Mouse (Mus musculus): ENCODE measurements at regions not wholly inside any gene's neighbourhood (a gene's known extent, or its start where the extent isn't known, plus 50 kb on each side); places are given as distances from the start of the nearest gene placed in this dataset.
A peak's percentile ranks its signal among the peaks of the same experiment; 100 is the strongest.

- Histone ChIP-seq H3K4me3 (replicated peaks) (peak overlapping the region; percentile 74), H3K9ac (peak overlapping the region; percentile 65), H3K27me3 (peaks cover 24% of the 10 kb centered on the region), H3K9me3 (replicated peaks) (no peaks in the 10 kb centered on the region), H3K27ac (replicated peaks) (peak overlapping the region; percentile 67), H3K4me1 (replicated peaks) (peaks cover 36% of the 10 kb centered on the region), H3K36me3 (replicated peaks) (no peaks in the 10 kb centered on the region), H3K4me2 (peak overlapping the region; percentile 93)
- peak; percentile 79 for ATAC-seq (ENCODE audit: insufficient read depth)
- WGBS (ENCODE audit: insufficient replicate concordance) = under 1% methylated on average over 99 of the region's 107 CpGs
These were observed 62.8 kb upstream of the Ak4 start for GRCm38 (mm10) chr4:101356093-101356953.

GRCm38 (mm10) chr4:101355431-101356092, 63.5 kb upstream of the Ak4 start:
- 2% methylated on average over 31 of the region's 31 CpGs for WGBS (ENCODE audit: insufficient replicate concordance)
- Histone ChIP-seq H3K4me3 (replicated peaks) (peak overlapping the region; percentile 74), H3K27ac (replicated peaks) (peak overlapping the region; percentile 67; the same call in 1 of the 2 replicates), H3K4me1 (replicated peaks) (peaks cover 36% of the 10 kb centered on the region), H3K9me3 (replicated peaks) (no peaks in the 10 kb centered on the region), H3K9ac (peak overlapping the region; percentile 65), H3K36me3 (replicated peaks) (no peaks in the 10 kb centered on the region), H3K27me3 (peaks cover 24% of the 10 kb centered on the region), H3K4me2 (peak overlapping the region; percentile 93)
- 0 out of 2 replicates have a peak, but pooled peaks have one; percentile 4 for ATAC-seq (ENCODE audit: insufficient read depth)

DNA sequence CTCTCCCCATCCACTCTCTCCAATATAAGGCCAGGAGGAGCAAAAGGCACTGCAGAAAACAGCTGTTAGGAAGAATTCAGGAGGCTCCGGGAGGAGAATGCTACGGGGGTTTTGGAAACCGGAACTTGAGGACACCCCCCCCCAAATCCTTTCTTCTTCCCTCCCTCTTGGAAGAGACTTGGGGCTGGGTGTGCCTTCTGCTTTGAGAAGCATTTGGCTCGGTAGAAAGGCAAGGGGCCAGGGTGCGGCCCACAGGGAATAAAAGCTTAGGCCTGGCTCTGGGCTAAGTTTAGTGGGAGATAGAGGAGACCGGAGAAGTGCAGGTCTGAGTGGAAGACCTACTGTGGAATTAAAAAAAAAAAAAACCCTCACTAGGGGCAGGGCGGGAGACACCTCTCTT, 64.1 kb upstream of the Ak4 start:
- WGBS (ENCODE audit: insufficient replicate concordance) = 27% methylated on average over 7 of the region's 7 CpGs
- peaks cover 24% of the 10 kb centered on the region for H3K27me3 ChIP-seq
- H3K27ac ChIP-seq (replicated peaks) = no peak overlapping the region
- H3K4me3 ChIP-seq (replicated peaks) = peak overlapping the region; percentile 74
- no peak overlapping the region for H3K9ac ChIP-seq
- no peaks in the 10 kb centered on the region for H3K9me3 ChIP-seq (replicated peaks)
- ATAC-seq (ENCODE audit: insufficient read depth) = no peak
- H3K4me2 ChIP-seq = peak overlapping the region; percentile 93
- no peaks in the 10 kb centered on the region for H3K36me3 ChIP-seq (replicated peaks)
- H3K4me1 ChIP-seq (replicated peaks) = peaks cover 36% of the 10 kb centered on the region

DNA sequence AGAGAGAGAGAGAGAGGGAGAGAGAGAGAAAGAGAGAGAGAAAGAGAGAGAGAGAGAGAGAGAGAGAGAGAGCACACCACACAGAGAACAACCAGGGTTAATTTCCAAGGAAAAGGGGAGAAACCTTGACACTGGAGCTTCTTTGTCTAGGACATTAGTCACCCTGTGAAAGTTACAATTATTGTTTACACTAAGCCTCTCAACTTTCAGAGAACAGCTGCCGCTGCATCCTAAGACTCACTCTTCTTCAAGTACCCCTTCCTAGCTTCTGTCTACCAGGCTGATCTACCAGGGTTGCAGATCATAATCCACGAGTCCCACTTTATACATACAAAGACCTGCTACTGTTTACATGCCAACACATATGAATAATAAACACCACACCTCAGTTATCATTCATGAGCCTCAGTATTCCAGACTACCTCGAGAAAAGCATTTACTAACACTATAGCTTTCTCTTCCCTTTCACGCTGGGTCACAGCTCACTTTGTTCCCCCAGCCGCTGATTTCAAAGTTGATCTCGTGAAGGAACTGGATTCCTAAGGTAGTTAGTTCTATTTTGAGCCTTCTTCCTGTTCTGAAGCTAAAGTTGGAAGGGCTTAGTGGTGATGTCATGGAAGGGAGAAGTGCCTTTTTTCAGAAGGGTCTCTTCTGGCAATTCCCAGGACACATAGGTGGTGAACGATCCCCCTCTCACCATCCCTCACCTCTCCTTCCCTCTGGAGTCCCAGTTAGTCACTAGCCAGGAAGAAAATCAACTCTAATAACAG, 64.8 kb upstream of the Ak4 start:
- Histone ChIP-seq H3K9ac (no peak overlapping the region), H3K4me1 (replicated peaks) (peaks cover 35% of the 10 kb centered on the region), H3K36me3 (replicated peaks) (no peaks in the 10 kb centered on the region), H3K4me2 (peak overlapping the region; percentile 93), H3K27me3 (peaks cover 24% of the 10 kb centered on the region), H3K27ac (replicated peaks) (no peak overlapping the region), H3K4me3 (replicated peaks) (peak overlapping the region; percentile 74; the same call in 1 of the 2 replicates), H3K9me3 (replicated peaks) (no peaks in the 10 kb centered on the region)
- WGBS (ENCODE audit: insufficient replicate concordance) = 26% methylated on average over 7 of the region's 7 CpGs
- no peak for ATAC-seq (ENCODE audit: insufficient read depth)

GRCm38 (mm10) chr4:101352178-101352577, 66.9 kb upstream of the Ak4 start:
- peaks cover 24% of the 10 kb centered on the region for H3K27me3 ChIP-seq
- H3K4me3 ChIP-seq (replicated peaks) = no peak overlapping the region
- H3K9me3 ChIP-seq (replicated peaks) = no peaks in the 10 kb centered on the region
- WGBS (ENCODE audit: insufficient replicate concordance) = 64% methylated on average over 4 of the region's 4 CpGs
- H3K9ac ChIP-seq = no peak overlapping the region
- no peak overlapping the region for H3K27ac ChIP-seq (replicated peaks)
- no peak overlapping the region for H3K4me2 ChIP-seq
- ATAC-seq (ENCODE audit: insufficient read depth) = no peak
- H3K36me3 ChIP-seq (replicated peaks) = no peaks in the 10 kb centered on the region
- peaks cover 16% of the 10 kb centered on the region for H3K4me1 ChIP-seq (replicated peaks)

GRCm38 (mm10) chr4:101351716-101352115, 67.4 kb upstream of the Ak4 start:
- Histone ChIP-seq H3K27me3 (peaks cover 22% of the 10 kb centered on the region), H3K4me1 (replicated peaks) (peaks cover 16% of the 10 kb centered on the region), H3K36me3 (replicated peaks) (no peaks in the 10 kb centered on the region; the same call in 1 of the 2 replicates), H3K9ac (no peak overlapping the region), H3K4me2 (no peak overlapping the region), H3K9me3 (replicated peaks) (no peaks in the 10 kb centered on the region), H3K27ac (replicated peaks) (no peak overlapping the region), H3K4me3 (replicated peaks) (no peak overlapping the region)
- ATAC-seq (ENCODE audit: insufficient read depth) = no peak
- 83% methylated on average over 3 of the region's 3 CpGs for WGBS (ENCODE audit: insufficient replicate concordance)

- Histone ChIP-seq H3K27ac (replicated peaks) (no peak overlapping the region), H3K9me3 (replicated peaks) (no peaks in the 10 kb centered on the region), H3K9ac (no peak overlapping the region), H3K4me1 (replicated peaks) (peaks cover 16% of the 10 kb centered on the region), H3K4me3 (replicated peaks) (no peak overlapping the region), H3K36me3 (replicated peaks) (peaks cover 3% of the 10 kb centered on the region; the same call in 1 of the 2 replicates), H3K27me3 (peaks cover 14% of the 10 kb centered on the region), H3K4me2 (no peak overlapping the region)
- WGBS (ENCODE audit: insufficient replicate concordance) = 82% methylated on average over 8 of the region's 8 CpGs
- ATAC-seq (ENCODE audit: insufficient read depth) = no peak
These were observed 68.4 kb upstream of the Ak4 start for GRCm38 (mm10) chr4:101350656-101351055.

DNA sequence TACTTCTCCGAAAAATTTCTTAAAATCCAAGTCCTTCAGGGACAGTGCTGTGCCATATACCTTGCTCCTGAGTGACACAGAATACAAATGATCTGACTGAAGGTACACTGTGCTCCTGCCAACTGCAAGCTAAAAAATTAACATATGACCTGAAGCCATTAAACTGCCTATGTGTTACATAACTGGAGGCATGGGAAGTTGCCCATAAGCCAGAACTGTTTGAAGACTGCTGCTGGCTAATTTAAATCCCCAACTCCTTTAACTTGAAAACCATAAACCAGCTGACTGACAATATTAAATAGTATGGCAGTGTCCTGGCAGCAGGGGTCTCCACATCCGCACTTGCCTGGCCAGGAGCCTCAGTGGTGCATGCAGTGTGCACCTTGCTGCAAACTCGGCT, 68.9 kb upstream of the Ak4 start:
- Histone ChIP-seq H3K27ac (replicated peaks) (no peak overlapping the region), H3K9ac (no peak overlapping the region), H3K36me3 (replicated peaks) (peaks cover 3% of the 10 kb centered on the region; the same call in 1 of the 2 replicates), H3K27me3 (peaks cover 9% of the 10 kb centered on the region), H3K4me2 (no peak overlapping the region), H3K9me3 (replicated peaks) (no peaks in the 10 kb centered on the region), H3K4me1 (replicated peaks) (peaks cover 11% of the 10 kb centered on the region), H3K4me3 (replicated peaks) (no peak overlapping the region)
- WGBS (ENCODE audit: insufficient replicate concordance) = 80% methylated on average over 3 of the region's 3 CpGs
- no peak for ATAC-seq (ENCODE audit: insufficient read depth)

GRCm38 (mm10) chr4:101349413-101349812, 69.7 kb upstream of the Ak4 start:
- H3K9me3 ChIP-seq (replicated peaks) = no peaks in the 10 kb centered on the region
- peaks cover 3% of the 10 kb centered on the region; the same call in 1 of the 2 replicates for H3K36me3 ChIP-seq (replicated peaks)
- peaks cover 1% of the 10 kb centered on the region for H3K27me3 ChIP-seq
- 5% methylated on average over 4 of the region's 4 CpGs for WGBS (ENCODE audit: insufficient replicate concordance)
- H3K27ac ChIP-seq (replicated peaks) = no peak overlapping the region
- no peak overlapping the region for H3K4me2 ChIP-seq
- no peak overlapping the region for H3K4me3 ChIP-seq (replicated peaks)
- H3K4me1 ChIP-seq (replicated peaks) = peaks cover 3% of the 10 kb centered on the region; the same call in 1 of the 2 replicates
- no peak overlapping the region for H3K9ac ChIP-seq
- no peak for ATAC-seq (ENCODE audit: insufficient read depth)

- H3K4me2 ChIP-seq = no peak overlapping the region
- H3K27ac ChIP-seq (replicated peaks) = no peak overlapping the region
- H3K9ac ChIP-seq = no peak overlapping the region
- no peaks in the 10 kb centered on the region for H3K4me1 ChIP-seq (replicated peaks)
- H3K27me3 ChIP-seq = no peaks in the 10 kb centered on the region
- H3K9me3 ChIP-seq (replicated peaks) = no peaks in the 10 kb centered on the region
- H3K36me3 ChIP-seq (replicated peaks) = peaks cover 3% of the 10 kb centered on the region; the same call in 1 of the 2 replicates
- H3K4me3 ChIP-seq (replicated peaks) = no peak overlapping the region
- no peak for ATAC-seq (ENCODE audit: insufficient read depth)
- WGBS (ENCODE audit: insufficient replicate concordance) = 64% methylated on average over 6 of the region's 6 CpGs
These were observed 71.8 kb upstream of the Ak4 start for GRCm38 (mm10) chr4:101347309-101347708.
